Mouse (Mus musculus): ENCODE results near the gene Srebf2. TPM values are rescaled to one million over a fixed set of nuclear protein-coding genes. Genes with fewer than 3 reads are reported as not detected.

Gene Srebf2
- total RNA-seq, 1 experiment from 2014 or later, result 64.0 TPM

Other genes with a start within 250 kb of the Srebf2 start
- 26.7 and 32.6 TPM in 2 replicates for gene Polr3h, start 220.9 kb upstream of the Srebf2 start, total RNA-seq (2017)
- gene Csdc2, start 210.4 kb upstream of the Srebf2 start, total RNA-seq (2017), result not detected in 2 replicates
- 12.5 and 13.4 TPM in 2 replicates for gene Pmm1, start 186.3 kb upstream of the Srebf2 start, total RNA-seq (2017)
- not detected in 2 replicates for gene 1700029P11Rik, start 166.6 kb upstream of the Srebf2 start, total RNA-seq (2017)
- 364 and 390 TPM in 2 replicates for gene Xrcc6, start 159.3 kb upstream of the Srebf2 start, total RNA-seq (2017)
- gene Desi1, start 113.3 kb upstream of the Srebf2 start, total RNA-seq (2017), result 8.3 and 10.0 TPM in 2 replicates
- gene Snu13, start 99.6 kb upstream of the Srebf2 start, total RNA-seq (2017), result 167 and 205 TPM in 2 replicates
- not detected in 2 replicates for gene 4930407I10Rik, start 88.0 kb upstream of the Srebf2 start, total RNA-seq (2017)
- gene Mei1, start 77.2 kb upstream of the Srebf2 start, total RNA-seq (2017), result not detected in 2 replicates
- 15.9 and 20.8 TPM in 2 replicates for gene Ccdc134, start 19.3 kb upstream of the Srebf2 start, total RNA-seq (2017)
- gene Shisa8, start 65.6 kb downstream of the Srebf2 start, total RNA-seq (2017), result 9.3 and 13.6 TPM in 2 replicates
- gene Tnfrsf13c, start 77.2 kb downstream of the Srebf2 start, total RNA-seq (2017), result 9.2 and 10.6 TPM in 2 replicates
- 15.6 and 25.6 TPM in 2 replicates for gene Cenpm, start 97.6 kb downstream of the Srebf2 start, total RNA-seq (2017)
- not detected in 2 replicates for gene 1500009C09Rik, start 105.2 kb downstream of the Srebf2 start, total RNA-seq (2017)
- gene Sept3, start 127.7 kb downstream of the Srebf2 start, total RNA-seq (2017), result 1.1 TPM in 2 replicates
- gene Wbp2nl, start 151.8 kb downstream of the Srebf2 start, total RNA-seq (2017), result not detected in 2 replicates
- gene Naga, start 191.7 kb downstream of the Srebf2 start, total RNA-seq (2017), result 50.2 and 51.1 TPM in 2 replicates
- 8.5 and 13.6 TPM in 2 replicates for gene Pheta2, start 191.8 kb downstream of the Srebf2 start, total RNA-seq (2017)
- gene Smdt1, start 191.8 kb downstream of the Srebf2 start, total RNA-seq (2017), result 53.4 and 61.4 TPM in 2 replicates
- gene Ndufa6, start 207.1 kb downstream of the Srebf2 start, total RNA-seq (2017), result 90.5 and 185 TPM in 2 replicates
- 0.10 and 1.1 TPM in 2 replicates for gene Cyp2d22, start 233.1 kb downstream of the Srebf2 start, total RNA-seq (2017)
- gene Cyp2d11, start 246.8 kb downstream of the Srebf2 start, total RNA-seq (2017), result not detected in 2 replicates